Mouse (Mus musculus) A20 (cell line): Measurements from ENCODE around the gene Rab28.

Experiments
- DNase-seq: peaks from one replicate; pipeline ENCODE4 v3.0.0-alpha.2; 2011; ENCODE audit warnings: low read depth, low spot score

Rab28 gene

GRCm38 (mm10) chr5:41627224-41628144 lies 80.5 kb downstream of the Rab28 start:
- DNase-seq: peak; percentile 41

GRCm38 (mm10) chr5:41625544-41625943 lies 82.4 kb downstream of the Rab28 start:
- DNase-seq: no peak

- no peak for DNase-seq
Measured at GRCm38 (mm10) chr5:41621748-41622147, 86.2 kb downstream of the Rab28 start.

- no peak for DNase-seq
Measured at GRCm38 (mm10) chr5:41618966-41619365, 89.0 kb downstream of the Rab28 start.

- no peak for DNase-seq
Measured at GRCm38 (mm10) chr5:41610447-41611030, 97.4 kb downstream of the Rab28 start.

GRCm38 (mm10) chr5:41596242-41597117 lies 111.5 kb downstream of the Rab28 start:
- no peak for DNase-seq

GRCm38 (mm10) chr5:41595199-41595598 lies 112.8 kb downstream of the Rab28 start:
- no peak for DNase-seq

GRCm38 (mm10) chr5:41578051-41578450 lies 129.9 kb downstream of the Rab28 start:
- DNase-seq: no peak
